ENCODE assay signal across 15 mouse cellular contexts in the genomic region with DNA sequence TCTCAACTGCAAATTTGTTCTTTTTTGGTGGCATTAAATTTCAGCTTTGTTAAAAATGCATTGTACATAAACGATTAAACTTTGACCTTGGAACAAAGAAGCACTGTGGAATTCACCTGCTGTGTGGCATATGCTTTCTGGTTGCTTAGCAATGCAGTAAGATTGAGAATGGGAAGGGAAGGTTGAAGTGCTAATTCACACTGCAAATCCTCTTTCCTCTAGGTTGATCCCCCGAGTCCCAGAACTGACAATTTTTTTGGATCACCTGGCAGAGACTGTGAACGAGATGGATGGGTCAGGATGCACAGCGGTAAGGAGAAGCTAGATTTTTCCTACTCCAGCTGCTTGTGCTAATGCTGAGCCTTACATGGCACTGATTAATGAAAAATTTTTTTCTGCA.
DNase-seq lines count a peak whose midpoint lies in the region; ATAC-seq lines count a peak whose summit lies in the region.
"Had no signal": no experiment of that assay in that cellular context is flagged by ENCODE, and none has a peak within 500 bp of the region (broad histone marks: within the 10 kb centered on the region; RNA-seq: fewer than 3 reads in every experiment).

No protein-coding gene starts in this region.

- no peak overlapping the region for H3K4me3 ChIP-seq in intestine, embryonic 14.5 days (ENCODE audit: low read depth, low read length)
- no peak overlapping the region for H3K4me3 ChIP-seq in intestine, embryonic 15.5 days (replicated peaks)
- no peak overlapping the region for H3K4me3 ChIP-seq in midbrain, embryonic 11.5 days (ENCODE audit: low read depth, low read length)
- H3K4me3 ChIP-seq: erythroblast, embryonic 14.5 days; heart, embryonic 12.5 days; left cerebral cortex, adult 2 months; liver, embryonic 13.5 days had no signal

- no peaks in the 10 kb centered on the region for H3K9me3 ChIP-seq in intestine, embryonic 14.5 days (ENCODE audit: control insufficient read depth, low read length)
- no peaks in the 10 kb centered on the region for H3K9me3 ChIP-seq in intestine, embryonic 15.5 days
- no peaks in the 10 kb centered on the region for H3K9me3 ChIP-seq in midbrain, embryonic 11.5 days (ENCODE audit: control insufficient read depth, low read length)
- H3K9me3 ChIP-seq: heart, embryonic 12.5 days; liver, embryonic 13.5 days had no signal

- H3K27me3 ChIP-seq in intestine, embryonic 14.5 days (replicated peaks; ENCODE audit: control insufficient read depth, insufficient read depth, low read length), result no peaks in the 10 kb centered on the region
- H3K27me3 ChIP-seq in intestine, embryonic 15.5 days (replicated peaks), result no peaks in the 10 kb centered on the region
- H3K27me3 ChIP-seq in midbrain, embryonic 11.5 days (ENCODE audit: control insufficient read depth, insufficient read depth, low read length), result no peaks in the 10 kb centered on the region
- H3K27me3 ChIP-seq: heart, embryonic 12.5 days; liver, embryonic 13.5 days had no signal

- no peaks in the 10 kb centered on the region for H3K4me1 ChIP-seq in intestine, embryonic 14.5 days (replicated peaks; ENCODE audit: control insufficient read depth, insufficient read depth, low read length)
- H3K4me1 ChIP-seq in intestine, embryonic 15.5 days (replicated peaks), result no peaks in the 10 kb centered on the region
- no peaks in the 10 kb centered on the region; the same call in 1 of the 2 replicates for H3K4me1 ChIP-seq in midbrain, embryonic 11.5 days (ENCODE audit: control insufficient read depth, insufficient read depth, low read length)
- H3K4me1 ChIP-seq: heart, embryonic 12.5 days; liver, embryonic 13.5 days had no signal

- H3K36me3 ChIP-seq in intestine, embryonic 14.5 days (ENCODE audit: control insufficient read depth, insufficient read depth, low read length), result peaks cover 5% of the 10 kb centered on the region; the same call in 1 of the 2 replicates
- H3K36me3 ChIP-seq in intestine, embryonic 15.5 days, result no peaks in the 10 kb centered on the region
- H3K36me3 ChIP-seq in midbrain, embryonic 11.5 days (ENCODE audit: control insufficient read depth, insufficient read depth, low read length), result no peaks in the 10 kb centered on the region
- H3K36me3 ChIP-seq: liver, embryonic 13.5 days had no signal

- H3K27ac ChIP-seq in intestine, embryonic 14.5 days (ENCODE audit: low read depth), result no peak overlapping the region
- H3K27ac ChIP-seq in intestine, embryonic 15.5 days, result no peak overlapping the region
- H3K27ac ChIP-seq in midbrain, embryonic 11.5 days (ENCODE audit: low read depth, low read length), result no peak overlapping the region
- H3K27ac ChIP-seq: kidney, postnatal 0 days; left cerebral cortex, adult 2 months; liver, embryonic 13.5 days; stomach, postnatal 0 days had no signal

- no peak for DNase-seq in intestine, embryonic 14.5 days (ENCODE audit: low spot score)
- peak; percentile 2 for DNase-seq in embryo, embryonic 9.5 days (ENCODE audit: extremely low spot score)
- DNase-seq in midbrain, embryonic 11.5 days (ENCODE audit: low spot score, missing footprints), result no peak
- DNase-seq in lung, postnatal 4 days, result no peak
- DNase-seq in B cell, adult 2 months, result no peak
- no peak for DNase-seq in kidney, adult 18-20 months
- DNase-seq: cerebellum, adult 9-11 months; liver, embryonic 13.5 days had no signal

- no peak overlapping the region for H3K4me2 ChIP-seq in intestine, embryonic 14.5 days (ENCODE audit: low read length)
- no peak overlapping the region for H3K4me2 ChIP-seq in intestine, embryonic 15.5 days (replicated peaks)
- H3K4me2 ChIP-seq in midbrain, embryonic 11.5 days, result no peak overlapping the region
- H3K4me2 ChIP-seq: heart, embryonic 12.5 days; liver, embryonic 13.5 days had no signal

- 70% methylated on average over 4 of the region's 4 CpGs for WGBS in intestine, embryonic 14.5 days
- WGBS in intestine, embryonic 15.5 days, result 67% methylated on average over 4 of the region's 4 CpGs
- 25% methylated on average over 4 of the region's 4 CpGs for WGBS in midbrain, embryonic 11.5 days

- 0 out of 2 replicates have a peak, but pooled peaks have one; percentile 19 for ATAC-seq in intestine, embryonic 14.5 days (replicated peaks; ENCODE audit: low FRiP score, low TSS enrichment, low read depth)
- ATAC-seq in intestine, embryonic 15.5 days, result no peak
- peak; percentile 75 for ATAC-seq in midbrain, embryonic 11.5 days (ENCODE audit: low FRiP score)
- ATAC-seq: intestine, embryonic 16.5 days had no signal

- H3K9ac ChIP-seq in intestine, embryonic 14.5 days (ENCODE audit: low read length), result no peak overlapping the region
- no peak overlapping the region for H3K9ac ChIP-seq in intestine, embryonic 15.5 days
- H3K9ac ChIP-seq in midbrain, embryonic 11.5 days (ENCODE audit: low read length), result no peak overlapping the region
- H3K9ac ChIP-seq: heart, embryonic 12.5 days; liver, embryonic 13.5 days had no signal
